Mouse (Mus musculus): Measurements from ENCODE around the gene Zfp865. TPM values are rescaled to one million over a fixed set of nuclear protein-coding genes. Genes with fewer than 3 reads are reported as not detected.

The Zfp865 gene
- polyA plus RNA-seq (2014; fragmentation: Nextera tagmentation; extraction: Ambion mirVana): 4.8 and 5.1 TPM in 2 replicates

DNA sequence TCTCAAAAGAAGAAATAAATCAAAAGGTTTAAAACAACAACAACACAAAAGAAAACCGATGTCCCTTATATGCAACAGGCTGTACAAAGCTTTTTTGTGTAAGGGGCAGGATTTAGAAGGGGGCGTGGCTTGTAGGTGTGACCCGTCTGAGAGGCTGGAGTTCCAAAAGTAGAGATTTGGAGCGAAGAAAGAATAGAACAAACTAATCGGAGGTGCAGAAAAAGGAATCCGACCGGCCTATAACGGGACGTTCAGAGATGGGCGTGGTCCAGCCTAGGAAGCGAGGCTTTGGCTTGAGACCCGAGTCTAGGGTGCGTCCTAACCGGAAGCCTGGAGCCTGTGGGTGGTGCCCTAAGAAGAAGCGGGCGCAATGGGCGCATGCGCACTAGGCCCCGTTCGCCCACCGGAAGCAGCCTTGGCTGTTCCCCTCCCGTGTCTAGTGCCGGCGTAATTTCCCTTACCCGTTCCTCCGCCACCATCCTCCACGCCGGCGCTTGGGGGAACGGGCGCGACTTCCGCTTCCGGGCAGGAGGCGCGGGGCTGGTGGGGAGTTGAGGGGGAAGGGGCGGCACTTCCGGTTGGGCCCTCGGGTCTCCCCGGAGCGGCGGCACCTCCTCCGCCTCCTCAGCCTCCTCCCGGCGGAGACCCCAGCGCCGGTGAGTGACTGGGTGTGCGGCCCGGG is at the start of gene Zfp865, which contains the start of gene Ccdc106:
Zfp865 (plus strand) TSS at position 377 of the 682 bp plus-strand sequence.
Ccdc106 (plus strand) TSS at position 554 of the 682 bp plus-strand sequence.
- Histone ChIP-seq H3K9me3 (ENCODE audit: control insufficient read depth, low read length) (no peaks in the 10 kb centered on the region), H3K27me3 (ENCODE audit: control insufficient read depth, insufficient read depth, low read length) (no peaks in the 10 kb centered on the region), H3K4me1 (ENCODE audit: control insufficient read depth, insufficient read depth, low read length) (peaks cover 8% of the 10 kb centered on the region; the same call in 1 of the 2 replicates), H3K4me2 (peak within 1 kb of the TSS; percentile 83), H3K9ac (ENCODE audit: low read length) (peak within 1 kb of the TSS; percentile 98), H3K27ac (ENCODE audit: low read depth, low read length) (peak within 1 kb of the TSS; percentile 85), H3K36me3 (ENCODE audit: control insufficient read depth, insufficient read depth, low read length) (no peaks in the 10 kb centered on the region; the same call in 1 of the 2 replicates), H3K4me3 (ENCODE audit: low read depth, low read length) (peak within 1 kb of the TSS; percentile 87)
- ATAC-seq (ENCODE audit: low FRiP score): peak; percentile 89
- WGBS: under 1% methylated on average over 49 of the region's 49 CpGs
- DNase-seq (ENCODE audit: low spot score, missing footprints): peak; percentile 100

DNA sequence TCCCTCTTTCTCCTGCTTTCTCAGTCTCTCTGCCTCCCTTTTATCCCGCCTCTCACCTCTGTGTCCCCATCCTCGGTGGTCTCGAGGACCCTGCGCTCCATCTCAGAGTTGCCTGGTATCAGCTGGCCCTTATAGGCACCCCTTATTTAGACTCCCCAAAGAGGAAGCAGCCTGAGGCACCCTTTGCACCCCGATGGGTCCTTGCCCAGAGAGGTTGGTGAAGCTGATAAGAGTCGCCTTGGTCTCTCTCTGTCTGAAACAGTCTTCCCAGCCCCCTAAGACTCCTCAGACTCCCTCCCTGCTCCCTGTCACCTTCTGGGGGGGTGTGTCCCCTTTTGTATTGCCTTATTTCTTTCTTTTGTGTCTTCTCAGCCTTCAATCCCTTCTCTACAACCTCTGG is 49.1 kb upstream of the Zfp865 start, which contains the start of gene Sbk3:
Sbk3 (minus strand) TSS at position 101 of the 400 bp plus-strand sequence.
- no peak for ATAC-seq (ENCODE audit: low FRiP score)
- no peak within 1 kb of the TSS for H3K27ac ChIP-seq (ENCODE audit: low read depth, low read length)
- H3K9ac ChIP-seq (ENCODE audit: low read length): no peak within 1 kb of the TSS
- no peaks in the 10 kb centered on the region for H3K27me3 ChIP-seq (ENCODE audit: control insufficient read depth, insufficient read depth, low read length)
- no peaks in the 10 kb centered on the region for H3K9me3 ChIP-seq (ENCODE audit: control insufficient read depth, low read length)
- no peaks in the 10 kb centered on the region for H3K36me3 ChIP-seq (ENCODE audit: control insufficient read depth, insufficient read depth, low read length)
- H3K4me1 ChIP-seq (ENCODE audit: control insufficient read depth, insufficient read depth, low read length): no peaks in the 10 kb centered on the region
- 43% methylated on average over 6 of the region's 6 CpGs for WGBS
- H3K4me3 ChIP-seq (ENCODE audit: low read depth, low read length): no peak within 1 kb of the TSS
- no peak for DNase-seq (ENCODE audit: low spot score, missing footprints)
- no peak within 1 kb of the TSS for H3K4me2 ChIP-seq

DNA sequence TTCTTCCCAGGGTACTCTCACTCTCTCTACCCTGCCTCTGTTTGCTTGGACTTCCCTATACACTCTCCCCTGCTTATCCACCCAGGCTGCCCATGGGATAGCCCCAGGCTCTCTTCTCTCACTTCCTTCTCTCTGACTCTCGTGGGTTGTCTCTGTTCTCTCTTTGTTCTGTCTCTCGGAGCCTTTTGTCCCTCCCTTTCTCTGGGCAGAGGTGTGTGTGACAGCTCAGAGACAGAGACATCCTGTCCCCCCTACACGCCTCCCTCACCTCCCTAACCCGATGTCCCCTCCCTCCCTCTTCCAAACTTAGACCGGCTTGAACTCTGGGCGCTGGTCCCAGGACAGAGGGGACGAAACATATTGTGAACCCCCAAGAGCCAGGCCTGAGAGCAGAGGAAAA is 48.5 kb upstream of the Zfp865 start:
- no peak for DNase-seq (ENCODE audit: low spot score, missing footprints)
- H3K4me3 ChIP-seq (ENCODE audit: low read depth, low read length): no peak overlapping the region
- no peak overlapping the region for H3K9ac ChIP-seq (ENCODE audit: low read length)
- H3K4me1 ChIP-seq (ENCODE audit: control insufficient read depth, insufficient read depth, low read length): no peaks in the 10 kb centered on the region
- ATAC-seq (ENCODE audit: low FRiP score): no peak
- H3K27me3 ChIP-seq (ENCODE audit: control insufficient read depth, insufficient read depth, low read length): no peaks in the 10 kb centered on the region
- no peaks in the 10 kb centered on the region for H3K36me3 ChIP-seq (ENCODE audit: control insufficient read depth, insufficient read depth, low read length)
- peaks cover 1% of the 10 kb centered on the region; the same call in 1 of the 2 replicates for H3K9me3 ChIP-seq (ENCODE audit: control insufficient read depth, low read length)
- H3K27ac ChIP-seq (ENCODE audit: low read depth, low read length): no peak overlapping the region
- WGBS: 40% methylated on average over 7 of the region's 7 CpGs
- no peak overlapping the region for H3K4me2 ChIP-seq

DNA sequence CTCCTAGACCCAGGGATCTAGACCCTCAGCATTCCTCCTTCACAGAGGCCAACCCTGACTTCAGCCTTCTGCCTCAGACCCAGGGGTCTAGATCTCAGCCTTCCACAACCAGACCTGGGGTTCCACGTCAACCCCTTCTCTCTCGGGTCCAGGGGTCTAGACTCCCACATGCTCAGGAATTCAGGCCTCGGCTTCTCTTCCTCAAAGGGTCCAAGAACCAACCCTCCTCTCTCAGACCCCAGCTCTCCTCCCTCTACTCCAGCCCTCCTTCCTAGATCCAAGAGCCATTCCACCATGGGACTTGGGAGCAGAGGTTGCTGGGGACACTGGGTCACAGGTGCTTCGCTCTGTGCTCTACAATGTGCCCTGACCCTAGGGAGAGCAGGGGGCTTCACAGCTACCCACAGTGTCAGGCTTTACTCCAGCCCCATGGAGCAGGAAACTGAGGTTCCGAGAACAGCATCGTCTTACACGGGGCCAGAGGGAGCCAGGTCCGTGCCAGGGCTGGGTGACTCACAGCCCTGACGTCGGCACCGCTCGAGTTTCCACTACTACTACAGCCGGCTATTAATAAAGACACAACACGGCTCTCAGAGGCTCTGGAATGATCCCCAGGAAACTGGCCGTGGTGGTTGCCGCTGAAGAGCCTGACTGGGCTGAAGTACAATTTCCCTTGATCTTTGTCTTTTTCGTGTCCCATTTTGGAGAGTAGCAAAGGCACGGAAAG is 47.7 kb upstream of the Zfp865 start:
- H3K4me2 ChIP-seq: no peak overlapping the region
- WGBS: 82% methylated on average over 18 of the region's 18 CpGs
- no peak overlapping the region for H3K27ac ChIP-seq (ENCODE audit: low read depth, low read length)

DNA sequence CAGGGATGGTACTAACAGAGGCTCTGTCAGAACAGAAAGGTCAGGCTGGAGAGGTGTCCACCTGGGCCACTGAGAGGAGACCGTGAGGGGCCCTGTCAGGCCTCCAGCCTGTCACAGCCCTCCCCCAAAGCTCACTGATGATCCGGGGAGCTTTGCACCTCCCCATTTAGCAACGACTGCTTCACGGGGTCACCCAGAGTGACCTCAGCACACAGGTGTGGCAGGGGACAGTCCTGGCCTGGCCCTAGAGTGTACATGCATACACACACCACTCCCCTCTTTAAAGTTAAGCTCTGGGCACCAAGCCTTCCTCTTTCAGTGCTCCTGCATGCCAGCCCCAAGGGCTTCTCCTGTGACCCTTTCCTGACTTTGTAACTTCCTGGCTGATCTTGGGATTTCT is 44.7 kb upstream of the Zfp865 start:
- 68% methylated on average over 4 of the region's 4 CpGs for WGBS

More for the DNA sequence above, 47.7 kb upstream of the Zfp865 start:
- no peaks in the 10 kb centered on the region for H3K4me1 ChIP-seq (ENCODE audit: control insufficient read depth, insufficient read depth, low read length)
- H3K9ac ChIP-seq (ENCODE audit: low read length): no peak overlapping the region
- H3K4me3 ChIP-seq (ENCODE audit: low read depth, low read length): no peak overlapping the region
- H3K9me3 ChIP-seq (ENCODE audit: control insufficient read depth, low read length): peaks cover 4% of the 10 kb centered on the region; the same call in 1 of the 2 replicates
- DNase-seq (ENCODE audit: low spot score, missing footprints) (no peak), ATAC-seq (ENCODE audit: low FRiP score) (no peak)
- H3K36me3 ChIP-seq (ENCODE audit: control insufficient read depth, insufficient read depth, low read length): no peaks in the 10 kb centered on the region
- no peaks in the 10 kb centered on the region for H3K27me3 ChIP-seq (ENCODE audit: control insufficient read depth, insufficient read depth, low read length)

DNA sequence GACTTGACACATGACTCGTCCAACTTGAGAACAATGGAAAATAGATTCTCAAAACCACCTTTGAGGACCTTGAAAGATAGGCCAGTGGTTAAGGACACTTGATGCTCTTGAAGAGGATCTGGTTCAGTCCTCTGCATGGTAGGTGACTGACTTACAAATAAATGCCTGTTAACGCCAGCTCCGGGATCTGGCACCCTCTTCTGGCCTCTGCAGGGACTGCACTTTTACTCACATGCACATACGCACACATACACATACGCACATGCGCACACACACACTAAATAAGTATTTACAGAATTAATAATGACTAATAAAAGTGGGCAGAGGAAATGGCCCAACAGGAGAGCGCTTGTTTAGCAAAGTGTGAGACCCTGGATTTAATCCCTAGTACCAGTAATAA is 43.3 kb upstream of the Zfp865 start:
- DNase-seq (ENCODE audit: low spot score, missing footprints): no peak
- H3K4me1 ChIP-seq (ENCODE audit: control insufficient read depth, insufficient read depth, low read length): no peaks in the 10 kb centered on the region
- WGBS: 89% methylated on average over 7 of the region's 7 CpGs
- H3K4me2 ChIP-seq: no peak overlapping the region
- no peak for ATAC-seq (ENCODE audit: low FRiP score)
- no peak overlapping the region for H3K27ac ChIP-seq (ENCODE audit: low read depth, low read length)
- no peak overlapping the region for H3K9ac ChIP-seq (ENCODE audit: low read length)
- H3K4me3 ChIP-seq (ENCODE audit: low read depth, low read length): no peak overlapping the region
- no peaks in the 10 kb centered on the region for H3K27me3 ChIP-seq (ENCODE audit: control insufficient read depth, insufficient read depth, low read length)
- H3K36me3 ChIP-seq (ENCODE audit: control insufficient read depth, insufficient read depth, low read length): no peaks in the 10 kb centered on the region
- peaks cover 4% of the 10 kb centered on the region; the same call in 1 of the 2 replicates for H3K9me3 ChIP-seq (ENCODE audit: control insufficient read depth, low read length)

More for the DNA sequence above, 44.7 kb upstream of the Zfp865 start:
- no peak overlapping the region for H3K27ac ChIP-seq (ENCODE audit: low read depth, low read length)
- no peak for DNase-seq (ENCODE audit: low spot score, missing footprints)
- peaks cover 4% of the 10 kb centered on the region; the same call in 1 of the 2 replicates for H3K9me3 ChIP-seq (ENCODE audit: control insufficient read depth, low read length)
- ATAC-seq (ENCODE audit: low FRiP score): no peak
- H3K4me2 ChIP-seq: no peak overlapping the region
- H3K4me1 ChIP-seq (ENCODE audit: control insufficient read depth, insufficient read depth, low read length): no peaks in the 10 kb centered on the region
- H3K4me3 ChIP-seq (ENCODE audit: low read depth, low read length): no peak overlapping the region
- no peaks in the 10 kb centered on the region for H3K27me3 ChIP-seq (ENCODE audit: control insufficient read depth, insufficient read depth, low read length)
- H3K9ac ChIP-seq (ENCODE audit: low read length): no peak overlapping the region
- H3K36me3 ChIP-seq (ENCODE audit: control insufficient read depth, insufficient read depth, low read length): no peaks in the 10 kb centered on the region

DNA sequence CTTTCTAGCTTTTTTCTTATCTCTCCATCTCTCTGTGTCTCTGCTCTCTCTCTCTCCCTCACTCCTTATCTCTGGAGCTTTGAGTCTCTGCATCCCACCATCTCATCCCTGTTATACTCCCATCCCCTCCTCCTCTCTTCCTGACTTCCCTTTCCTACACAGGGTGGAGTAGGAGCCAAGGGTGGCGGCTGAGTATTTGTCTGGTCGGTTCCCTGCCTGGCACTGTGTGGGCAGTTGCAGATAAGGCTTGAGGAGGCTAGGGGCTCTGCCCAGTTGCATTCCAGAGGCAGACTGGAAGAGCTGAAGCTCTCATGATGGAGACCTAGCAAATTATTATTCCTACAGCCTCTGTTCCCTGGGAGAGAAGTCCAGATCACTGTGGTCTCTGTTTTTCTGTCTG is 31.9 kb upstream of the Zfp865 start:
- no peaks in the 10 kb centered on the region for H3K4me1 ChIP-seq (ENCODE audit: control insufficient read depth, insufficient read depth, low read length)
- WGBS: 67% methylated on average over 2 of the region's 2 CpGs
- H3K4me2 ChIP-seq: no peak overlapping the region
- H3K27me3 ChIP-seq (ENCODE audit: control insufficient read depth, insufficient read depth, low read length): peaks cover 4% of the 10 kb centered on the region
- H3K27ac ChIP-seq (ENCODE audit: low read depth, low read length): no peak overlapping the region
- no peak for DNase-seq (ENCODE audit: low spot score, missing footprints)
- H3K36me3 ChIP-seq (ENCODE audit: control insufficient read depth, insufficient read depth, low read length): peaks cover 7% of the 10 kb centered on the region
- no peak overlapping the region for H3K4me3 ChIP-seq (ENCODE audit: low read depth, low read length)
- no peaks in the 10 kb centered on the region for H3K9me3 ChIP-seq (ENCODE audit: control insufficient read depth, low read length)
- no peak overlapping the region for H3K9ac ChIP-seq (ENCODE audit: low read length)
- ATAC-seq (ENCODE audit: low FRiP score): no peak

DNA sequence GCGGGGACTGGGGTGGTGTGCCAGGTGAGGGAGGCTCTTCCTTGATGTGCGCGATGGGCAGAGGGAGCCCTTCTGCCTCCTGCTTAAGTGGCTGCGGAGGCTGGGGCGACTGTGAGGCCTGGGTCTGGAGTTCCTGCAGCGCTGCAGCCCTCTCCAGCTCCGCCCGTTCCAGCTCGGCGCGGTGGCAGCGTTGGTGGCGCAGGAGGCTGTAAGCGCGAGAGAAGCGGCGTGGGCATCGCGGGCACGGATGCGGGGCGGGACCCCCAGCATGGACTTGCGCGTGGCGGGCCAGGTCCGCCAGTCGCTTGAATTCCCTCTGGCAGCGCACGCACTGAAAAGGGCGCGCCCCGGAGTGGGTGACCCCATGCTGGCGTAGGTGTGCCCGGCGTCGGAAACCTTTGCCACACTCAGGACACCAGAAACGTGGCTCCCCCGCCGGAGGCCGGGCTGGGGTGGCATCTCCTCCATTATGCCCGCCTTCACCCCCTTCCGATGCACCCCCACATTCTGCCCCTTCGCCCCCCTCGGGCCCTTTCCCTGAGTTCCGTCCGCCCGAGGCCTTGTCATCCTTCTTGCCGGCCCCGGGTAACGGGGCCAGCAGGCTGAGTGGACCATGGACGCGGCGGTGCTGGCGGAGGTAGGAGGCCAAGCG is 26.7 kb upstream of the Zfp865 start:
- no peak for ATAC-seq (ENCODE audit: low FRiP score)
- Histone ChIP-seq H3K9me3 (ENCODE audit: control insufficient read depth, low read length) (no peaks in the 10 kb centered on the region), H3K4me2 (peak overlapping the region; percentile 12), H3K36me3 (ENCODE audit: control insufficient read depth, insufficient read depth, low read length) (peaks cover 10% of the 10 kb centered on the region), H3K27me3 (ENCODE audit: control insufficient read depth, insufficient read depth, low read length) (peaks cover 18% of the 10 kb centered on the region), H3K9ac (ENCODE audit: low read length) (no peak overlapping the region), H3K4me1 (ENCODE audit: control insufficient read depth, insufficient read depth, low read length) (peaks cover 20% of the 10 kb centered on the region), H3K4me3 (ENCODE audit: low read depth, low read length) (peak overlapping the region; percentile 74), H3K27ac (ENCODE audit: low read depth, low read length) (no peak overlapping the region)
- DNase-seq (ENCODE audit: low spot score, missing footprints): no peak
- WGBS: 33% methylated on average over 55 of the region's 55 CpGs
